Mouse (Mus musculus) stomach, embryonic 14.5 days (tissue): ENCODE data around the gene Npr1. TPM values are rescaled to one million over a fixed set of nuclear protein-coding genes. Genes with fewer than 3 reads are reported as not detected.

Source experiments
- ATAC-seq: fragments of 200-750 bp; cut with Nextera tagmentation; 2 replicates; pipeline ENCODE4 v1.8.0; 2017; ENCODE audit warnings: low read depth, moderate TSS enrichment; ENCODE audit not compliant: insufficient number of reproducible peaks, insufficient read depth, low FRiP score
- H3K27ac ChIP-seq: fragments of 300-500 bp; sonication (generic); 2 replicates; pipeline ENCODE4 v1.5.1; 2014; ENCODE audit warnings: mild to moderate bottlenecking, low read length, moderate library complexity, mixed read lengths
- H3K27me3 ChIP-seq: fragments of 300-500 bp; sonication (generic); 2 replicates; pipeline ENCODE4 v1.6.1; 2014; ENCODE audit warnings: low read length, control low read depth, mixed read lengths; ENCODE audit not compliant: control insufficient read depth, insufficient read depth
- H3K36me3 ChIP-seq: fragments of 300-500 bp; sonication (generic); 2 replicates; pipeline ENCODE4 v1.6.1; 2014; ENCODE audit warnings: mild to moderate bottlenecking, control low read depth, low read length, moderate library complexity, mixed read lengths; ENCODE audit not compliant: control insufficient read depth, insufficient read depth
- H3K4me1 ChIP-seq: fragments of 300-500 bp; sonication (generic); 2 replicates; pipeline ENCODE4 v1.6.1; 2014; ENCODE audit warnings: low read length, control low read depth, mixed read lengths; ENCODE audit not compliant: control insufficient read depth, insufficient read depth
- H3K4me2 ChIP-seq: fragments of 300-500 bp; sonication (generic); replicated peaks from 2 replicates; pipeline ENCODE4 v1.6.1; 2014; ENCODE audit warnings: low read depth, low read length, control low read depth
- H3K4me3 ChIP-seq: fragments of 300-500 bp; sonication (generic); 2 replicates; pipeline ENCODE4 v1.5.1; 2014; ENCODE audit warnings: low read depth, low read length, control low read depth
- H3K9ac ChIP-seq: fragments of 300-500 bp; sonication (generic); replicated peaks from 2 replicates; pipeline ENCODE4 v1.6.1; 2014; ENCODE audit warnings: low read depth, mild to moderate bottlenecking, control low read depth, low read length, moderate library complexity, mixed read lengths
- H3K9me3 ChIP-seq: fragments of 300-500 bp; sonication (generic); 2 replicates; pipeline ENCODE4 v1.6.1; 2016; ENCODE audit warnings: low read depth, low read length, control low read depth; ENCODE audit not compliant: control insufficient read depth
- WGBS: fragments of 180-500 bp; shearing (Covaris S2); extraction: QIAGEN DNeasy Blood & Tissue Kit; methylation state at CpG from one replicate; pipeline ENCODE4 v1.1.7; 2014; 5-methylcytosine and 5-hydroxymethylcytosine counted together
- polyA plus RNA-seq: library from polyadenylated mRNA; unstranded; fragments of >200 nt; fragmentation: Nextera tagmentation; extraction: Ambion mirVana; gene quantifications from 2 replicates; pipeline ENCODE4 v1.2.1, GENCODE M21; 2014

Npr1 gene
- polyA plus RNA-seq, 1 experiment from 2014 or later: 4.8 TPM

DNA sequence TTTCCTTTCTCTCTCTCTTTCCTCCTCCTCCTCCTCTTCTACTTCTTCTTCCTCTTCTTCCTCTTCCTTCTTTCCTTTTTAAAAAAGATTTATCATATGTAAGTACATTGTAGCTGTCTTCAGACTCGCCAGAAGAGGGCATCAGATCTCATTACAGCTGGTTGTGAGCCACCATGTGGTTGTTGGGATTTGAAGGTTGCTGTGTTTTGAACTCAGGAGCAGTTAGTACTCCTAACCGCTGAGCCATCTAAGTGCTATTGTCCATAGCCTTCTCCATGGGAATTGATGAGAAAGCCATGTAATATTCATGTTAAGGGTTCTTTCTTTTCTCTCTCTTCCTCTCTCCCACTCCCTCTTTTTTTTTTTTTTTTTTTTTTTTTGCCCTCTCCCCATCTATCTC lies 25.7 kb upstream of the Npr1 start:
- Histone ChIP-seq H3K36me3 (peaks cover 34% of the 10 kb centered on the region), H3K27me3 (no peaks in the 10 kb centered on the region), H3K4me1 (peaks cover 10% of the 10 kb centered on the region; the same call in 1 of the 2 replicates), H3K9ac (no peak overlapping the region), H3K4me2 (no peak overlapping the region), H3K4me3 (no peak overlapping the region), H3K27ac (no peak overlapping the region), H3K9me3 (no peaks in the 10 kb centered on the region)
- no peak for ATAC-seq
- 34% methylated on average over 2 of the region's 2 CpGs for WGBS

DNA sequence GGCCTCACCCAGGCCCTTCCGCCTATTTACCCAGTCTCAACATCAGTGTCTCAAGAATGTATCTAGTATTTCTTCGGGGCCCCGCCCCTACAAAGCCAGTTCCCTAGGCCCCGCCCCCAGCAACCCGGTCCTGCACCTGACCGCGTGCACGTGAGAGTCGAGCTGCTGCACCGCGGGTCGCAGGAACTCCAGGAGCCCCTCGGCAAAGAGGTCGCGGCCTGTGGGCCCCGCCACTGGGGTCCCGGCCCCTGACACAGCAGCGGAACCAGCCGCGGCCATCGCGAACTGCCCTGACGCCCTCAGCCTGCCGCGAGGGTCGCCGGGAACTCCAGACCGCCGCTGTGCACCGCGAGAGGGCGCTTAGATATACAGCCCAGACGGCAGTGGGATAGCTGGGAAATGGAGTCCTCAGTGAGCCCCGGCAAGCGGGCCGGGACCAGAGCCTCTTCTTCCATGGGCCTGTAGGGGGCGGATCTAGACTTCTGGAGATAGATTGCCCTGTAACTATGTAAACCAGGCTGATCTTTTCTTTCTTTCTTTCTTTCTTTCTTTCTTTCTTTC lies 25.1 kb upstream of the Npr1 start, which contains the start of gene Snapin:
Gene Snapin (minus strand): TSS at position 338 of the 561 bp plus-strand sequence.
- Histone ChIP-seq H3K27ac (peak within 1 kb of the TSS; percentile 55; the same call in 1 of the 2 replicates), H3K4me1 (peaks cover 10% of the 10 kb centered on the region; the same call in 1 of the 2 replicates), H3K36me3 (peaks cover 34% of the 10 kb centered on the region), H3K4me2 (peak within 1 kb of the TSS; percentile 60), H3K4me3 (peak within 1 kb of the TSS; percentile 68), H3K9ac (peak within 1 kb of the TSS; percentile 52; the same call in 1 of the 2 replicates), H3K9me3 (no peaks in the 10 kb centered on the region), H3K27me3 (no peaks in the 10 kb centered on the region)
- ATAC-seq: peak; percentile 98
- WGBS: under 1% methylated on average over 37 of the region's 37 CpGs

DNA sequence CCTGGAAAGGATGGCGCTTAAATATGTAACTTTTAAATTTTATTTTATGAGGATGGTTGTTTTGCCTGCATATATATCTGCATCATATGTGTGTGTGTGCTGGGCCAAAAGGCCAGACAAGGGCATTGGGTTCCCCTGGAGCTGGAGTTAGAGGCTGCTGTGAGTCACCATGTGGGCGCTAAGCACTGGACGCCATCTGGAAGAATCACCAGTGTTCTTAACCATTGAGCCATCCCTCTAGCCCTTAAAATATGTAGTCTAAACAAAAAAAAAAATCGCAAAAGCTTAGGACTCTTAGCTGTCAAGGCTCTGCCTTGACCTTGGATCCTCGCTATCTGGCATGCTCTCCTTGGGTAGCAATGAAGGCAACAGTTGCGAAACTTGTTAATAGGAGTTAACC lies 22.9 kb upstream of the Npr1 start:
- peaks cover 10% of the 10 kb centered on the region; the same call in 1 of the 2 replicates for H3K4me1 ChIP-seq
- ATAC-seq: no peak
- H3K9ac ChIP-seq: no peak overlapping the region
- WGBS: 78% methylated on average over 6 of the region's 6 CpGs
- no peaks in the 10 kb centered on the region for H3K27me3 ChIP-seq
- H3K27ac ChIP-seq: no peak overlapping the region
- H3K4me3 ChIP-seq: no peak overlapping the region
- H3K36me3 ChIP-seq: peaks cover 49% of the 10 kb centered on the region
- no peaks in the 10 kb centered on the region for H3K9me3 ChIP-seq
- H3K4me2 ChIP-seq: no peak overlapping the region

DNA sequence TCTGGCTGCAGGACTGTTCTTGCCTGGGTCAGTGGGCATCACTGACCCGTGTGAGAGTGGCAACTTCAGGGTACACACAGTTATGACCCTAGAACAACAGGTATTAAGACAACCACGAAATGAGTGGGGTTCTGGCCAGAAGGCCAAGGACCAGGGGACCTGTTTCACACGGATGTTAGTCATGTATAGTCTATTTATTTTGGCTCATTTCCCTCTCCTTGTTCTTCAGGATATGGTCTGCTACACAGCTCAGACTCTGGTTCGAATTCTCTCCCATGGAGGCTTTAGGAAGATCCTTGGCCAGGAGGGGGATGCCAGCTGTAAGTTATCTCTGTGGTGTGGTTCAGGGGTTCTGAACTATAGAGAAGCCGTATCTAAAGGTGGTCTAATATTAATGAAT lies 21.3 kb upstream of the Npr1 start:
- Histone ChIP-seq H3K4me1 (peaks cover 10% of the 10 kb centered on the region; the same call in 1 of the 2 replicates), H3K4me2 (no peak overlapping the region), H3K9me3 (no peaks in the 10 kb centered on the region), H3K9ac (no peak overlapping the region), H3K36me3 (peaks cover 65% of the 10 kb centered on the region), H3K4me3 (no peak overlapping the region), H3K27ac (no peak overlapping the region), H3K27me3 (no peaks in the 10 kb centered on the region)
- 82% methylated on average over 5 of the region's 5 CpGs for WGBS
- ATAC-seq: no peak

DNA sequence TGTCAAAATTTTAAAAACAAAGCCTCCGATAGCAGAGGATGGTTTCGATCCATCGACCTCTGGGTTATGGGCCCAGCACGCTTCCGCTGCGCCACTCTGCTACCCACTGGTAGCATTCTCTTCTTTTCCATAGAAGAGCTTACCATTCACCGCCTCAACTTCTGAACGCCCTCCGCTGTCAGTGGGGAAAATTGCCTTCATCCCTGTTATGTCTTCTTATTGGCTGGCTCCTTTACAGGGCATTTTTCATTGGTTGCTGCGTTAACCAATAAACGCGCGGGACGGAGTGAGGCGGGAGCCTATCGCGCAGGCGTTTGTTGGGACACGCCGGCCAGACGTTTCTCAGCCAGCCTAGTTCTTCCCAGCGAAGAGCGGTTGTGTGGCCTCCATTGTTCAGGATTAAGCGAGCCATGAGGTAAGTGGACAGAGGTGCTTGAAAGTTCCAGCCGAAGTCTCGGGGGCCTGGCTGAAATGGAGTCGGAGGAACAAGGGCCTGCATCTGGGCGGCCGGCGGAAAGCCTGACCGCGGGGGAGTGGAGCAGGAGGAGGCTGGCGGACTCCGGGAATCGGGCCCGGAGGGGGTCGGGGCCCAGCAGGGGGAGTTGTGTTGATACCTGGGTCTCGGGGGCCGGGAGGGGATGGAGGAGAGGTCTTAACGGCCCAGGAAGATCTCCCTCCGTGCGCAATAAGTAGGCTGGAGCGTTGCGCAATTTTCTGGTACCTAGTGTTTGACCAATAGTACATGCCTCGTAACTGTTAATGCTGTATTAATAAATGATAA lies 10.4 kb upstream of the Npr1 start, which contains the start of gene Ilf2:
Gene Ilf2 (plus strand): TSS at position 296 of the 781 bp plus-strand sequence.
- Histone ChIP-seq H3K4me3 (peak within 1 kb of the TSS; percentile 68), H3K4me1 (0 out of 2 replicates have a peak, but pooled peaks cover 5% of the 10 kb centered on the region), H3K9ac (peak within 1 kb of the TSS; percentile 72), H3K36me3 (peaks cover 27% of the 10 kb centered on the region), H3K9me3 (no peaks in the 10 kb centered on the region), H3K27ac (peak within 1 kb of the TSS; percentile 86), H3K27me3 (no peaks in the 10 kb centered on the region), H3K4me2 (peak within 1 kb of the TSS; percentile 75)
- WGBS: under 1% methylated on average over 45 of the region's 45 CpGs
- ATAC-seq: peak; percentile 99

DNA sequence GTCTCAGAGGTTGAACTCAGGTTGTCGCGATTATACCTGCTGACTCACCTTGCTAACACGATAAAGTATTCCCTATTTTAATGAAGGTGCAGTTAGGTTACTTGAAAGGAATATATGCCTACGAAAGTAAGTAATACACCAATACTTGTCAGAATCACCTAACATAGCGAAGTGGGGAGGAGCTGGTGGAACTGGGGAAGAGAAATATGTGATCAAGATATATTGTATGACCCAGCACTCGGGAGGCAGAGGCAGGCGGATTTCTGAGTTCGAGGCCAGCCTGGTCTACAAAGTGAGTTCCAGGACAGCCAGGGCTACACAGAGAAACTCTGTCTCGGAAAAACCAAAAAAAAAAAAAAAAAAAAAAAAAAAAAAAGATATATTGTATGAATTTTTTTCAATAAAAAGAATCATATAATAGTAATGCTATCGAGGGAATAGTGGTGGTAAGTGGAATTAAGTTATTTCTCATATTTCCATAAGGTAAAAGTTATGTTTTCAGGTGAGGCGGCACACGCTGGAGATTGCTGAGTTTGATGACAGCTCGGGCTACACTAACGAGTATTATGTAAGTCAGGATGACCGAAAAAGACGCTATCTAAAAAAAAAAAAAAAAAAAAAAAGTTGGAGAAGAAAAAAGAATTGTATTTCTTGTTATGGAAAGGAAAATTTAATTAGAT lies 9.6 kb upstream of the Npr1 start:
- Histone ChIP-seq H3K4me1 (0 out of 2 replicates have a peak, but pooled peaks cover 5% of the 10 kb centered on the region), H3K4me3 (peak overlapping the region; percentile 31), H3K9me3 (no peaks in the 10 kb centered on the region), H3K27ac (no peak overlapping the region), H3K27me3 (no peaks in the 10 kb centered on the region), H3K4me2 (peak overlapping the region; percentile 35), H3K9ac (no peak overlapping the region), H3K36me3 (peaks cover 21% of the 10 kb centered on the region)
- no peak for ATAC-seq
- WGBS: 34% methylated on average over 15 of the region's 16 CpGs

DNA sequence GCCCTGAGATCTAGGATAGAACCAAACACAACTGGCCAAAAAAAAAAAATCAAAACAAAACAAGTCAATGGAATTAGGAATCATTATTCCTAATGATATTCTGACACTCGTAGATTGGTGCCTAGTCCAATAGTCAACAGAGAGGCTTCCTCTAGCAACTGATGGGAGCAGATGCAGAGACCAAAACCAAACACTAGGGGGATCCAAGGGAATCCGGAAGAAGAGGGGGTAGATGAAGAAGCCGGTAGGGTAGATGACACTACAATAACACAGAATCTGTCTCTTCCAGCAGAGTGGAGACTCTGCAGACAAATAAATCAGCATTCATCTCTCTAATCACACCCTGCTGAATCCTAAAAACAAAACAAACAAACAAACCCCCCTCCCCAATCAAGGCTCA lies 6.5 kb upstream of the Npr1 start:
- H3K9me3 ChIP-seq: no peaks in the 10 kb centered on the region
- 31% methylated on average over 3 of the region's 3 CpGs for WGBS
- H3K4me2 ChIP-seq: no peak overlapping the region
- no peak overlapping the region for H3K27ac ChIP-seq
- no peak overlapping the region for H3K9ac ChIP-seq
- no peaks in the 10 kb centered on the region for H3K27me3 ChIP-seq
- no peak overlapping the region for H3K4me3 ChIP-seq
- ATAC-seq: no peak
- no peaks in the 10 kb centered on the region; the same call in 1 of the 2 replicates for H3K36me3 ChIP-seq
- H3K4me1 ChIP-seq: 0 out of 2 replicates have a peak, but pooled peaks cover 5% of the 10 kb centered on the region

DNA sequence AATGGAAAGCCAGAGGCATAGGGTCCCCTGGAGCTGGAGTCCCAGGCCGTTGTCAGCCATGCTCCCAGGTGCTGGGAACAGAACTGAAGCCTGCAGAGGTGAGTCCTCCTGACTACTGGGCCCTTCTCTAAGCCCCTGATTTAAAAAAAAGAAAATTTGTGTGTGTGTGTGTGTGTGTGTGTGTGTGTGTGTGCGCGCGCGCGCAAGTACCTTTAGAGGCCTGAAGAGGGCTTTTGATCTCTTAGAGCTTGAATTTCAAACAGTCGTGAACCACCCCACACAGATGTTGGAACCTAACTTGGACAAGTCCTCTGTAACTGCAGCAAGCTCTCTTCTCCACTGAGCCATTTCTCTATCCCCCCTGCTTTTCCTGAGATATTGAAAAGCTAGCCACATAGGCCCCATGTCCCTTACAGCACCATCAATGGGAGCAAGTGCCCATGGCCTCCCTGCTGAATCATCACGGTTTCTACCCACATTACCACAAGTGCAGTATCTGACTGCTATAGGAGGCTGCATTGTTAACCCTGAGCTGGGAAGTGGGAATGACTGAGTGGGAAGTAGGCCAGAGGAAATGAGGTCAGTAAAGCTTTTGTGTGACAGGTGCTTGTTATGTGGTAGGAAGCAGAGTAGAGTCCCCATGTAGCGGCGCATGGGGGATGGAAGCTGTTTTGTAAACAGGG lies 2.1 kb upstream of the Npr1 start:
- ATAC-seq: no peak
- Histone ChIP-seq H3K36me3 (no peaks in the 10 kb centered on the region), H3K4me3 (no peak overlapping the region), H3K9ac (no peak overlapping the region), H3K27ac (no peak overlapping the region), H3K27me3 (peaks cover 11% of the 10 kb centered on the region), H3K4me1 (peaks cover 4% of the 10 kb centered on the region; the same call in 1 of the 2 replicates), H3K4me2 (no peak overlapping the region), H3K9me3 (no peaks in the 10 kb centered on the region)
- whole genome bisulfite sequencing: 95% methylated on average over 10 of the region's 10 CpGs
